Mouse (Mus musculus) brain, embryonic 14.5 days (tissue): ENCODE measurements at regions not wholly inside any gene's neighbourhood (a gene's known extent, or its start where the extent isn't known, plus 50 kb on each side); places are given as distances from the start of the nearest gene placed in this dataset.

Experiments
- CTCF ChIP-seq: fragments of 200-500 bp; IDR thresholded peaks from 2 replicates; pipeline ENCODE4 v1.5.1; 2012; ENCODE audit warnings: inconsistent platforms, mild to moderate bottlenecking, moderate library complexity, borderline replicate concordance; ENCODE audit not compliant: insufficient read depth, insufficient read length; ENCODE audit errors: extremely low read depth
- POLR2A ChIP-seq: fragments of 200-500 bp; IDR thresholded peaks from 2 replicates; pipeline ENCODE4 v1.6.1; 2012; ENCODE audit warnings: mild to moderate bottlenecking, inconsistent platforms, borderline replicate concordance; ENCODE audit not compliant: poor library complexity, insufficient read depth, insufficient read length, severe bottlenecking; ENCODE audit errors: extremely low read depth

GRCm38 (mm10) chr7:136541876-136542655, 352.3 kb upstream of the Mgmt start:
- TF ChIP-seq CTCF (no peak), POLR2A (no peak)
